In genomic region chr4:137682961-137683453, GRCm38 (mm10) we compare ENCODE assay signal across 9 mouse cellular contexts. TPM values are rescaled to one million over a fixed set of nuclear protein-coding genes. Genes with fewer than 3 reads are reported as not detected.
DNase-seq lines count a peak whose midpoint lies in the region; ATAC-seq and TF ChIP-seq lines count a peak whose summit lies in the region.
"Had no signal": no experiment of that assay in that cellular context is flagged by ENCODE, and none has a peak within 500 bp of the region (broad histone marks: within the 10 kb centered on the region; RNA-seq: fewer than 3 reads in every experiment).

No protein-coding gene starts in this region.

- H3K4me2 ChIP-seq in embryonic facial prominence, embryonic 14.5 days (ENCODE audit: low read depth, low read length): no peak overlapping the region
- no peak overlapping the region for H3K4me2 ChIP-seq in liver, embryonic 14.5 days (ENCODE audit: low read depth)

- DNase-seq in cerebellum, adult 11-12 months: peak; percentile 78
- DNase-seq in cerebellum, postnatal 4 days (ENCODE audit: low spot score in 2 of 2): no peak
- DNase-seq in testis, postnatal 14 days (ENCODE audit: low spot score): no peak
- DNase-seq in embryonic facial prominence, embryonic 14.5 days (ENCODE audit: low spot score): no peak
- DNase-seq in liver, embryonic 14.5 days (ENCODE audit: low read depth in 3 of 3, low spot score in 3 of 3): no peak
- peak; percentile 33 for DNase-seq in thymus, postnatal 14 days
- no peak for DNase-seq in left cerebral cortex, adult 8-10 months (ENCODE audit: low spot score in 2 of 2)

- H3K9ac ChIP-seq in embryonic facial prominence, embryonic 14.5 days (ENCODE audit: low read depth, low read length): no peak overlapping the region
- H3K9ac ChIP-seq in liver, embryonic 14.5 days (replicated peaks): no peak overlapping the region

- H3K27ac ChIP-seq in testis, adult 2 months (ENCODE audit: control insufficient read depth, insufficient read depth, low read depth, low read length): no peak overlapping the region
- no peak overlapping the region for H3K27ac ChIP-seq in embryonic facial prominence, embryonic 14.5 days (replicated peaks; ENCODE audit: low read depth, low read length)
- H3K27ac ChIP-seq in liver, embryonic 14.5 days: no peak overlapping the region

- TF ChIP-seq POLR2A in testis, adult 2 months (IDR thresholded peaks at IDR 0.05; ENCODE audit: control insufficient read depth, low read depth, low read length): no peak

- H3K4me3 ChIP-seq in testis, adult 2 months (ENCODE audit: control insufficient read depth, low read depth, low read length): no peak overlapping the region
- no peak overlapping the region for H3K4me3 ChIP-seq in embryonic facial prominence, embryonic 14.5 days (ENCODE audit: low read depth, low read length)
- no peak overlapping the region for H3K4me3 ChIP-seq in liver, embryonic 14.5 days (ENCODE audit: insufficient read depth in 1 of 2, low read depth in 2 of 2, low read length in 2 of 2)

- H3K27me3 ChIP-seq in testis, adult 2 months (ENCODE audit: control insufficient read depth, insufficient read depth, low read length): no peaks in the 10 kb centered on the region
- H3K27me3 ChIP-seq in embryonic facial prominence, embryonic 14.5 days (replicated peaks; ENCODE audit: control insufficient read depth, insufficient read depth, low read length): peaks cover 41% of the 10 kb centered on the region
- H3K27me3 ChIP-seq in liver, embryonic 14.5 days (ENCODE audit: control insufficient read depth, insufficient read depth, low read length): peaks cover 16% of the 10 kb centered on the region
- H3K27me3 ChIP-seq: Patski had no signal

- ATAC-seq in embryonic facial prominence, embryonic 14.5 days (ENCODE audit: low read depth): 0 out of 2 replicates have a peak, but pooled peaks have one; percentile 19
- ATAC-seq in liver, embryonic 14.5 days (ENCODE audit: insufficient read depth): no peak
- ATAC-seq: Patski had no signal

- TF ChIP-seq EP300 in liver, embryonic 14.5 days (IDR thresholded peaks at IDR 0.05; ENCODE audit: low read depth): no peak

- peak; percentile 85 for TF ChIP-seq CTCF in testis, adult 2 months (IDR thresholded peaks at IDR 0.05; ENCODE audit: control insufficient read depth, insufficient read depth, insufficient replicate concordance, low read depth, low read length)
- TF ChIP-seq CTCF in liver, embryonic 14.5 days (IDR thresholded peaks at IDR 0.05; ENCODE audit: low read depth): peak; percentile 96

- WGBS in embryonic facial prominence, embryonic 14.5 days: 31% methylated on average over 6 of the region's 7 CpGs
- WGBS in liver, embryonic 14.5 days (ENCODE audit: insufficient replicate concordance): 34% methylated on average over 7 of the region's 7 CpGs

- H3K36me3 ChIP-seq in testis, adult 2 months (ENCODE audit: control insufficient read depth, insufficient read depth, low read length): no peaks in the 10 kb centered on the region
- no peaks in the 10 kb centered on the region for H3K36me3 ChIP-seq in embryonic facial prominence, embryonic 14.5 days (ENCODE audit: control insufficient read depth, insufficient read depth, low read length)
- H3K36me3 ChIP-seq in liver, embryonic 14.5 days (replicated peaks; ENCODE audit: control insufficient read depth, insufficient read depth, low read depth): no peaks in the 10 kb centered on the region

- peaks cover 14% of the 10 kb centered on the region for H3K4me1 ChIP-seq in testis, adult 2 months (ENCODE audit: control insufficient read depth, insufficient read depth, low read length)
- H3K4me1 ChIP-seq in embryonic facial prominence, embryonic 14.5 days (ENCODE audit: control insufficient read depth, insufficient read depth, low read length): peaks cover 4% of the 10 kb centered on the region
- no peaks in the 10 kb centered on the region for H3K4me1 ChIP-seq in liver, embryonic 14.5 days (replicated peaks; ENCODE audit: control insufficient read depth in 2 of 2, insufficient read depth in 2 of 2, low read length in 1 of 2)

- no peaks in the 10 kb centered on the region for H3K9me3 ChIP-seq in embryonic facial prominence, embryonic 14.5 days (ENCODE audit: control insufficient read depth, low read length)
- H3K9me3 ChIP-seq in liver, embryonic 14.5 days (ENCODE audit: control insufficient read depth, low read length): no peaks in the 10 kb centered on the region

RNA-seq across cellular contexts. Expression of gene Rap1gap, which starts 18.5 kb away (rescaled TPM):
- polyA plus RNA-seq in testis, adult 2 months (2012; rRNA removed): 20.8 and 27.9 TPM in 2 replicates
- 17.1 and 18.4 TPM in 2 replicates for polyA plus RNA-seq in embryonic facial prominence, embryonic 14.5 days (2014; fragmentation: Nextera tagmentation; extraction: Ambion mirVana)
- polyA plus RNA-seq in liver, embryonic 14.5 days (2012; rRNA removed): 2.7 and 3.1 TPM in 2 replicates
- 1.6 and 1.7 TPM in 2 replicates for polyA plus RNA-seq in liver, embryonic 14.5 days (2014; fragmentation: Nextera tagmentation; extraction: Ambion mirVana)
- 100 to 1,000 TPM; 338 to 399 (median 364) TPM for total RNA-seq in left cerebral cortex, adult 8-10 months (2022)

Comparison
In these comparisons a context has a peak if more than half of its experiments do, and no peak if none do; other contexts are left out.
1. DNase-seq: peak in cerebellum, adult 11-12 months (single experiment) and thymus, postnatal 14 days (single experiment); none in cerebellum, postnatal 4 days (0 of 2), testis, postnatal 14 days (single experiment), embryonic facial prominence, embryonic 14.5 days (single experiment), liver, embryonic 14.5 days (0 of 3) and left cerebral cortex, adult 8-10 months (0 of 2).